Mouse (Mus musculus) T-helper 2 cell (primary cell): Measurements from ENCODE around the gene Srebf2.

Experiments used
- in situ Hi-C: fragments of 300-600 bp; cut with MboI, MseI; formaldehyde crosslinking; loops from one replicate; pipeline ENCODE4 v1.15.1; 2025; ENCODE audit warnings: high pct_unique_total_duplicates

Srebf2 gene

GRCm38 (mm10) chr15:82206365-82207104, 59.6 kb downstream of the Srebf2 start:
- in situ Hi-C loops: no loop called here

- in situ Hi-C loops: no loop called here
Observed at GRCm38 (mm10) chr15:82207105-82207459, 60.1 kb downstream of the Srebf2 start.

GRCm38 (mm10) chr15:82207504-82208219, 60.7 kb downstream of the Srebf2 start:
- in situ Hi-C loops: no loop called here

- in situ Hi-C loops: no loop called here
Observed at GRCm38 (mm10) chr15:82208307-82208706, 61.3 kb downstream of the Srebf2 start.

- in situ Hi-C loops: no loop called here
Observed at GRCm38 (mm10) chr15:82209295-82210050, 62.5 kb downstream of the Srebf2 start.

- in situ Hi-C loops: no loop called here
Observed at GRCm38 (mm10) chr15:82210801-82211200, 63.8 kb downstream of the Srebf2 start.

- in situ Hi-C loops: no loop called here
Observed at GRCm38 (mm10) chr15:82211281-82211680, 64.3 kb downstream of the Srebf2 start.

GRCm38 (mm10) chr15:82211911-82212751, 65.2 kb downstream of the Srebf2 start:
- in situ Hi-C loops: no loop called here

GRCm38 (mm10) chr15:82212752-82213063, 65.7 kb downstream of the Srebf2 start, which contains the start of gene Shisa8:
Gene Shisa8 (minus strand): TSS chr15:82212815.
- in situ Hi-C loops: no loop called here

- in situ Hi-C loops: no loop called here
Observed at GRCm38 (mm10) chr15:82213222-82213621, 66.2 kb downstream of the Srebf2 start.

- in situ Hi-C loops: no loop called here
Observed at GRCm38 (mm10) chr15:82215332-82216046, 68.5 kb downstream of the Srebf2 start.

- in situ Hi-C loops: no loop called here
Observed at GRCm38 (mm10) chr15:82216142-82216827, 69.3 kb downstream of the Srebf2 start.

GRCm38 (mm10) chr15:82217039-82217438, 70.1 kb downstream of the Srebf2 start:
- in situ Hi-C loops: no loop called here

- in situ Hi-C loops: no loop called here
Observed at GRCm38 (mm10) chr15:82217980-82218379, 71.0 kb downstream of the Srebf2 start.

- in situ Hi-C loops: no loop called here
Observed at GRCm38 (mm10) chr15:82218778-82219666, 72.0 kb downstream of the Srebf2 start.

GRCm38 (mm10) chr15:82220003-82220675, 73.2 kb downstream of the Srebf2 start:
- in situ Hi-C loops: no loop called here

- in situ Hi-C loops: no loop called here
Observed at GRCm38 (mm10) chr15:82221104-82221860, 74.3 kb downstream of the Srebf2 start.

- in situ Hi-C loops: no loop called here
Observed at GRCm38 (mm10) chr15:82223251-82223650, 76.3 kb downstream of the Srebf2 start.
